Mouse (Mus musculus): Measurements from ENCODE around the gene Fam161a.

Fam161a gene

DNA sequence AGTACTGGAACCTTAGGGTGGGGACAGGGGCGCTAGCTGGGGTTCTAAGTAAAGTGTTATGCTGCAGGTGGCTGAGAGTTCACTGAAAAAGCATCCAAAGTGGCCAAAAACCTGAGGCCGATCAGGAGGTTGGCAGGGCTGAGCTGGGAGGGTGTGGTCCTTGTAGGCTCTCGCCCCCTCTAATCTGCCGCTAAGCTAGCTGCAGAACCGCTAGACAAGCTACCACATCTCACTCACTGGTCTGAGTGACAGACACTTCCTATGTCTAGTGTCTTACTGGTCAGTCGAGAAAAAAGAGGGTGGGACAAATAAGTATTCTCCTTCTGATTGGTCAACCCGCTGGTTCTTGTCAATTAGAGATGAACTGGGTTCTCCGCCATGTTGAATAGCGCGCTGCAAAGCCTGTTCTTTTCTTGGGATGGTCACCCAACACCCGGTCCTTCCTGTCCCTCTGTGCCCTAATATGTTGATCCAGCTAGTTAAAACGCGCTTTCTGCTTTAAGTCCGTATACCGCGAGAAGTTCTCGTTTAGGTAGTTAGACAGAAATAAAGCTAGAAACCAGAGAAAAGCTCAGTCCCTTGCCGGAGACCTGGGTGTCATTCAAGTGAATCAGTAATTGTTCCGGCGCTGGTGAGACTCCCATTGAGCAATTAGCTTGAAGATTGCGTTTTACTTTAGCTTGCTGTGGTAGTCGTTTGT, at the start of gene Fam161a:
Gene Fam161a (plus strand): TSS at position 51 of the 700 bp plus-strand sequence.
- peak; percentile 81 to 96 for DNase-seq (ENCODE audit: inconsistent age in 2 of 2, low spot score in 1 of 2)

DNA sequence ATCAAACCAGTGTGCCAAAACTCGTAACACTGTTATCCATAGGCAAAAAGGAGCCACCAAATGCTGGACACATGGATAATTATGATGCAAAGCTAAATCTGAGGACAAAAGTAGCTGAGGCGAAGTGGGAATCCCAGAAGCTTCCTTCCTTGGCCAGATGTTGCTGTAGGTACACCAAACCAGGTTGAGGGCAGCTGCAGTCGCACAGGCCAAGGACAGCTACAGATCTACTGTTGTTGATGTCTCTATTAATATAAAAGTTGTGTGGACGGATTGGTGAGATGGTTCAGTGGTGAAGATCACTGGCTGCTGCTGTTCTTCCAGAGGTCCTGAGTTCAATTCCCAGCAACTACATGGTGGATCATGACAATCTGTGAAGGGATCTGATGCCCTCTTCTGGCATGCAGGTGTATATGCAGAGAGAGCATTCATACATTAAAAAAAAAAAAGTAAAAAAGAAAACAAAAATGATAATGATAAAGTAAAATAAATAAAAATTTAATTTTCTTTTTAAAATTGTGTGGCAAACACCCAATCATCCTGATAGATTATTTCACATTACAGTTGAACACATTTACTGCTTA, 49.4 kb upstream of the Fam161a start:
- no peak for DNase-seq (ENCODE audit: inconsistent age in 2 of 2, low spot score in 1 of 2)

DNA sequence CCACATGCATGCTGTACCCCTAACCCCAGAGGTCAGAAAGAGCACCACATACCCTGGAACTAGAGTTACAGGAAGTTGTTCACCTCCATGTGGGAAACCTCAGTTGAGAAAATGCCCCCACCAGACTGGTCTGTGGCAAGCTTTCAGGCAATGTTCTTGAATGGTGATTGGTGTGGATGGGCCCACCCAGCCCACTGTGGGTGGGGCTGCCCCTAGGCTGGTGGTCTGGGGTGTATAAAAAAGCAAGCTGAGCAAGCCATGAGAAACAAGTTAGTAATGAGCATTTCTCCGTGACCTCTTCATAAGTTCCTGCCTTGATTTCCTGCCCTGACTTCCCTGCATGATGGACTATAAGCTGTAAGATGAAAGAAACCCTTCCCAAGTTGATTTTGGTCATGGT, 45.2 kb upstream of the Fam161a start:
- DNase-seq (ENCODE audit: inconsistent age in 2 of 2, low spot score in 1 of 2): no peak

DNA sequence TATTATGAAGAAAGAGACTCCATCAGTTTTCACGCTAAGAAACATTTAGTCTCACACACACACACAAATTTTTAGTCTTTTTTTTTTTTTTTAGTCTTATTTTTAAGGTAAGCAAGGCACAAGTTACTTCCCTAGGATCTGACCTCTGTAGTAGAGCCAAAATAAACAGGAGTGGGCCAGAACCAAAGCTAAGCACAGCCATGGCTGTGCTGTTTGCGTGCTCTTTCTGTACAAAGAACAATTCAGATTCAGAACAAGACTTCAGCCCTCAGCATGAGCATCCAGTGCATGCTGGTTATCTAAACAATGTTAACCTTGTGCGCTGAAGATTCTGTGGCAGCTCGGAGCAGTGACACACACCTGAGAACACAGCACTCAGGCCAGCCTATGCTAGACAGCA, 42.9 kb upstream of the Fam161a start:
- DNase-seq (ENCODE audit: inconsistent age in 2 of 2, low spot score in 1 of 2): peak in 1 of 2 experiments; percentile 41

DNA sequence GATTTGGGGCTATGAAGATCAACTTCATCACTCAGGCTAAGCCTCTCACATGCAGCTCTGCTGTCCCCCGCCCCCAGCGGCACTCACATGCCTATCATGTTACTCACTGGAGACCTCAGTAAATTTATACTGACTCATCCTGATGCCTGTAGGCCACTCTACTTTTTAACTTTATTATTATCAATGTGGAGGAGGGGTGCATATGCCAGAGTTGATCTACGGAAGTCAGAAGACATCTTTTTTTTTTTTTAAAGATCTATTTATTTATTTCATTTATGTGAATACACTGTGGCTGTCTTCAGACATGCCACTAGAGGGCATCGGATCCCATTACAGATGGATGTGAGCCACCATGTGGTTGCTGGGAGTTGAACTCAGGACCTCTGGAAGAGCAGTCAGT, 41.8 kb upstream of the Fam161a start:
- DNase-seq (ENCODE audit: inconsistent age in 2 of 2, low spot score in 1 of 2): peak; percentile 80 to 87

DNA sequence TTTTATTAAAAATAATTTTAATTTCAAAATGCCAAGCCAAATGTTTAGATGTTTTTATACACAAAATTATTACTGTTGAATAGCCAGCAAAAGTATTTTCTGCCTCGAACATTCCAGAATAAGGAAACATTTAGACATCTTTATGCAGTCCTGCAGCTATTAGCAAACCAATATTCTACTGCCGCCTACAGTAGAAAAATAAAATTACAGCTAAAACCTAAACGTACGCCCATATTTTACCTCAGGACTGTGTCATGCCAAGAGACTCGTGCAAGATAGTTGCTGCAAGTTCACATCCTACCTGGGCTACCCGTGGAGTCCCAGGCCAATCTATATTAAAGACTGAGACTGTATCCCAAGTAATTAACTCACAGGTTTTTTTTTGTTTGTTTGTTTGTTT, 37.8 kb upstream of the Fam161a start:
- DNase-seq (ENCODE audit: inconsistent age in 2 of 2, low spot score in 1 of 2): peak in 1 of 2 experiments; percentile 70

DNA sequence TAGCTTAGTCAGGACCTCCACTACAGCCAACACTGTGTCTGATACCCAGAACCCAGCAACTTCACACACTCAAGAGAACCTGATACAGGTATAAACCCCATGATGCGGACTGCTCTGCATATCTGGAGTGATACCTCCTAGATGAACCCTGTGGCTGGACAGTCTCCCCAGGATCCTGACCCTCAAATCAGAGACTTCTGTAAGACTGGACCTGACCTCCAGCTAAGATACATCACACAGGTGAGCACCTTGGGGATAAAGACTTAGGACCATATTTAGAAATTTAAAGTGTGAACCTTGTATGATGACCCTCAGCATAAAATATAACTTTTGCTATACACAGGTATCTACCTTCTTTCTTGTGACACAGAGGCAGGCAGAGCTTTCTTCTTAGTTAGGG, 36.8 kb upstream of the Fam161a start:
- DNase-seq (ENCODE audit: inconsistent age in 2 of 2, low spot score in 1 of 2): peak in 1 of 2 experiments; percentile 34

DNA sequence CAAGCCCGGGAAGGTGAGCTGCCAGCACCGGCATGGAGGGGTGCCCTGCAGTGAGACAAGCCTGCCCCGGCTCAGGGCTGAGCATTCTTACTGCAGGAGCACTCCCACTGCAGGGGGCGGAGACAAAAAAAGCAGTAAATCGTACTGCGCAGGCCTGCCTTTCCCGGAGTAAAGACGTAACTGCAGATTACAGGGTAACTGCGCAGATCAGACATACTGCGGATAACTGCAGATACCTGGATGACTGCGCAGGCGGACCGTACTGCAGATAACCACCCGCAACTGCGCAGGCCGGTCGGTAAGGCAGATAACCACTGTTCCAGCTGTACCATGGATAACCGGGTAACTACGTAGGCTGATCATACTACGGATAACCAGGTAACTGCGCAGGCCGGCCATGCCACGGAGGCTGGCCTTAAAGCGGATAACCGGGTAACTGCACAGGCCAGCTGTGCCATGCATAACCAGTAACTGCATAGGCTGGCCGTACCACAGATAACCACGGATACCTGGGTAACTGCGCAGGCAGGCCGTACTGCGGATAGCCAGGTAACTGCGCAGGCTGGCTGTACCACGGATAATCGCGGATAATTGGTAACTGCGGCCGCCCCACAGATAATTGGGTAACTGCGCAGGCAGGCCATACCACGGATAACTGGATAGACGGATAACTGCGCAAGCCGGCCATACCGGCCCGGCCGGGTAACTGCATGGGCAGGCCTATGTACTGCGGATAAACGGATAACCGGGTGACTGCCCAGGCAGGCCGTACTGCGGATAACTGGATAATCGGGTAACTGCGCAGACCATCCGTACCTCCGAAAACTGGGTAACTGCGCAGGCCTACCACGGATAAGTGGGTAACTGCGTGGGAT, 35.3 kb upstream of the Fam161a start, which contains the start of gene Zrsr1:
Gene Zrsr1 (plus strand): TSS at position 171 of the 875 bp plus-strand sequence.
- DNase-seq (ENCODE audit: inconsistent age in 2 of 2, low spot score in 1 of 2): peak; percentile 82 to 90

DNA sequence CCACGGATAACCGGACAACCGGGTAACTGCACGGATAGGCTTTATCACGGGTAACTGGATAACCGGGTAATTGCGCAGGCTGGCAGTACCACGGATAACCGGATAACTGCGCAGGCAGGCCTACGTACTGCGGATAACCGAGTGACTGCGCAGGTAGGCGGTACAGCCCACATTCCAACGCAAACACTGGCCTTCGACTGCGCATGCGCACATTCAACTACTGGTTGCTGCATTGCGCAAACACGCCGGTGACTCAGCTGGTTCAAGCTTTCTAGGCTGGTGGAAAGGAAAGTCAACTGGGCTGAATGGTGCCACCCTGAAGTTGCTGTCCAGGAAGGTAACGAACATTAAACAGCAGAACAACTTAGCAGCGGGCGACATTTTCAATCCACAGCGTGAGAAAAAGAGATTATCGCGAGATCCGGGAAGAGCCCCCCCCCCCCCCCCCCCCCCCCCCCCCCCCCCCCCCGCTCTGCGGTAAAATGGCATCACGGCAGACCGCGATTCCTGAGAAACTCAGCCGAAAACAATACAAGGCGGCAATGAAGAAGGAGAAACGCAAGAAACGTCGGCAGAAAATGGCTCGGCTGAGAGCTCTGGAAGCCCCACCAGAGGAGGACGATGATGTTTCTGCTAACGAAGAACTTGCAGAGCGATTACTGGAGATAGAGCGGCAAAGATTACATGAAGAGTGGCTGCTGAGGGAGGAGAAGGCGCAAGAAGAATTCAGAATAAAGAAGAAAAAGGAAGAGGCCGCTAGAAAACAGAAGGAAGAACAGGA, 34.4 kb upstream of the Fam161a start:
- DNase-seq (ENCODE audit: inconsistent age in 2 of 2, low spot score in 1 of 2): peak; percentile 90 to 96

DNA sequence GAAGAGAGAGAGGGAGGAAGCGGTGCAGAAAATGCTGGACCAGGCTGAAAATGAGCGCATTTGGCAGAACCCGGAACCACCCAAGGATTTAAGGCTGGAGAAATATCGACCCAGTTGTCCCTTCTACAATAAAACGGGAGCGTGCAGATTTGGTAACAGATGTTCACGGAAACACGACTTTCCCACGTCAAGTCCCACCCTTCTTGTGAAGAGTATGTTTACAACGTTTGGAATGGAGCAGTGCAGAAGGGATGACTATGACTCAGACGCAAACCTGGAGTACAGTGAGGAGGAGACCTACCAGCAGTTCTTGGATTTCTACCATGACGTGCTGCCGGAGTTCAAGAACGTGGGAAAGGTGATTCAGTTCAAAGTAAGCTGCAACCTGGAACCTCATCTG, 33.7 kb upstream of the Fam161a start:
- DNase-seq (ENCODE audit: inconsistent age in 2 of 2, low spot score in 1 of 2): peak in 1 of 2 experiments; percentile 68

DNA sequence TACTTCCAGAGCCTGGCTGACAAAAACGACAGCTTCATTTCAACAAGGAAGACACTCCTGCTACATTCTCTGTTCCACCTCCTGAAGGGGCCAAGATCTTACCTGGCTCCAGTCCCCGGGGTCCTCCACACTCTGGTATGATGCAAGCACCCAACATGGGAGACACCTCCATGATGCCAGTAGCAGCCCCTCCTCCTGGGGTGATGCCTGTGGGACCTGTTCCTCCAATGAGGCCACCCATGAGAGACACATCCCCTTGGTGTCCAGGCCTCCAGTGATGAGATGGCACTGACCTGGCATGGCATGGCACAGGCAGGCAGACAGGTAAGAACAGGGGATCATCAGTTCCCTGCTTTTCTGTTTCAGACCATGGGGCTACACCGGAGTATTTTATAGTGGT, 29.1 kb upstream of the Fam161a start:
- DNase-seq (ENCODE audit: inconsistent age in 2 of 2, low spot score in 1 of 2): peak in 1 of 2 experiments; percentile 43

DNA sequence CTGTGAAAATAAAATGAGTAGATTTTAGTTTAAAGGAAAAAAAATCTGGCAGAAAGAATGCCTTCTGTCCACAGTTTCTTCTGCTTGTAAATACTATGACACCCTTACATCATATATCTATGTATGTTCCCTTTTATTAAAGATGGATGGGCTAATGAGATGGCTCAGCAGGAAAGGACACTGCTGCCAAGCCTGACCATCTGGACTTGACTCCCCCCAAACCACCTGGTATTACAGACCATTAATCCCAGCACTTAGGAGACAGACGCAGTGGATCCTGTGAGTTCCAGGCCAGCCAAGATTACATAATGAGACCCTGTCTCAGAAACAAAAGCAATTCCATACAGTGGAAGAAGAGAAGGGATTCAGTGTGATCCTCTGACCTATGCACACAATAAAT, 28.6 kb upstream of the Fam161a start:
- no peak for DNase-seq (ENCODE audit: inconsistent age in 2 of 2, low spot score in 1 of 2)

DNA sequence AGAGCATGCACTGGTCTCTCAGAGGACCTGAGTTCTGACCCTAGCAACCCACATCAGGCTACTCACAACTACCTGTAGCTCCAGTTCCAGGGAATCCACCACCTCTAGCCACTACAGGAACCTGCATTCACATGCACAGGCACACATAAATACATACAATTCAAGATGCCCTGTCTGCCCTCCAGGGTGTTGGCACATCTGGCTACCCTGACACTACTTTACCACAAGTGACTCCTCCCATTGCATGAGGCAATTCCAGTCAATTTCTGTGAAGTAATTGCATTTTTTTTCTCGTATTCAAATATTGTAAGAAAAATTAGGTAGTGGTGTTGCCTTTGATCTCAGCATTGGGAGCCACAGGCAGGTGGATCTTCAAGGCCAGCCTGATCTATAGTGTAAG, 28.1 kb upstream of the Fam161a start:
- peak in 1 of 2 experiments; percentile 22 for DNase-seq (ENCODE audit: inconsistent age in 2 of 2, low spot score in 1 of 2)

DNA sequence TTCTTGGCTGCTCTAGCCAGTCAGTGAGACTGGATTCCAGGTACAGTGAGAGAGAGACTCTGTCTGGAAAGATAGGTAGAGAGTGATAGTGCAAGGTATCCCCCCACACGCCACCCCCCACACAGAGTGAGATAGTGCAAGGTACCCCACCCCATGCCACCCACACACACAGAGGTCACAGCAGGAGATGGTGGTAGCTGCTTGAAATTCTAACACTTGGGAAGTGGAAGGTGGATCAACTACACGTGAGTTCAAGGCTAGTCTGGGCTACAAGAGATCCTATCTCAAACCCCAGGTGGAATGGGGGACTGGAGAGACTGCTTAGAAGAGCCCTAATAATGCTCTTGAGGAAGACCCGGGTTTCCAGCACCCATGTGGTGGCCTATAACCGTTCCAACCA, 26.3 kb upstream of the Fam161a start:
- peak in 1 of 2 experiments; percentile 46 for DNase-seq (ENCODE audit: inconsistent age in 2 of 2, low spot score in 1 of 2)

DNA sequence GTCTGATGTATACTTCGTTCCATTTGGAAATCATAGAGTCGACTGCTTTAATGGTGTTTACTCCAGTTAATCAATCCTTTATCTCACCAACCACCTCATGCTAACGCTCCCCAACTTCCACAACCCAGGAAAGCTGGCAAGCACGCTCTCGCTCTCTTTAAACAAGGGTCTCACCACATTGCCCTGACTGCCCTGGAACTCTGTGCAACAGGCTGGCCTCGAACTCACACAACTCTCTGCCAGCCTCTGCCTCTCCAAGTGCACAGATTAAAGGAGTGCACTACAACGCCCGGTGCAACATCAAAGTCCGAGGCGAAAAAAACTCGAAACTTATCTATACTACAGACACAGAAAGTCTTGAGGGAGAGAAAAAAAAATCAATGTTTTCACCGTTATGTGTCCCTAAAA, 25.8 kb upstream of the Fam161a start:
- DNase-seq (ENCODE audit: inconsistent age in 2 of 2, low spot score in 1 of 2): no peak

DNA sequence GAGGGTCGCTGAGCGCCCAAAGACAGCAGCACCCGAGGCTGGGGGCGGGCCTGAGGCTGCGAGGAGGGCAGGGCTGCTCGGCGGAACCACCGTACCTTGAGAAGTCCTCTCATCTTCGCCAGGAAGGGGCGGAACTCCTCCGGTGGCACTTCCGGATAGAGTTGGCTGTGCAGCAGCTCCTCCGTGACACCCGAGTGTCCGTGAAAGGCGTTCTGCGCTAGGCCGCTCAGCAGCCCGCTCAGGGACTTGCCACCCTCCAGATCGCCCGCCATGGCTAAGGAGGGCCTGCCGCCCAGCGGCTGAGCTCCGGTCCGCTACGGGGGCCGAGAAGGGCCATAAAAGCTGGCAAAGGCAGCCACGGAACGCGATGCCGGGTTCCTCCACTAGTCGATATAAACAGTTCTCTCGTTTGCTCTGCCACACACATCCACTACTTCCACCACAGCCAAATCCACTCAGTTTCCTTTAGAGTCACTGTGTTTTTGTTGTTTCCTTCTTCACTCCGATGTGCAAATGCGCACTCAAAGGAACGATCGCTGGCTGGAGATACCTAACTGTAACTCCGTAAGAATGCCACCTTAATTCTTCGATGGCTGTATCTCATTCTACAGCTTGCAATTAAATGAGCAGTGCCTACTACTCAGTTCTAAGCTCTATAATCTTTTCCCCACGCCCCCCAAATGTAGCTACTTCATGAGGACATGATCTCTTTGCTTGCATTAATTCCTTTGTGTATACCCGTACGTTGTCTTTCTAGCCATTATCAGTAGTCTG, 25.2 kb upstream of the Fam161a start, which contains the start of the genes Gm28048 and Commd1:
Gene Gm28048 (minus strand): TSS at position 107 of the 774 bp plus-strand sequence.
Gene Commd1 (minus strand): TSS at position 399 of the 774 bp plus-strand sequence.
- DNase-seq (ENCODE audit: inconsistent age in 2 of 2, low spot score in 1 of 2): peak; percentile 95 to 99

DNA sequence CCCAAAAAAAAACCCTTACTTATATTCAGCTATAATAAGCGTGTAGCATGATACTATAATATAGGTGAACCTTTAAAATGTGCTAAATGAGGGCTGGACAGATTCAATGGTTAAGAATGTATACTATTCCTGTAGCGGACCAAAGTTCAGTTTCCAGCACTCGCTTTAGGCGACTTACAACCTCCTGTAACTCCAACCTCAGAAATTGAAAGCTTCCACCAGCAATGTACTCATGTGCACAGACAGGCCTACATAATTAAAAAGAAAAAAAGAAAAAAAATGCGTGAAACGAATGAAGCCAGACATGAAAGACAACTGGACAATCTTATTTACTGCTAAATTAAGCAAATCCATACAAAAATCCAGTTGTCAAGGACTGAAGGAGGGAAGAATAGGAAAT, 24.5 kb upstream of the Fam161a start:
- DNase-seq (ENCODE audit: inconsistent age in 2 of 2, low spot score in 1 of 2): no peak

DNA sequence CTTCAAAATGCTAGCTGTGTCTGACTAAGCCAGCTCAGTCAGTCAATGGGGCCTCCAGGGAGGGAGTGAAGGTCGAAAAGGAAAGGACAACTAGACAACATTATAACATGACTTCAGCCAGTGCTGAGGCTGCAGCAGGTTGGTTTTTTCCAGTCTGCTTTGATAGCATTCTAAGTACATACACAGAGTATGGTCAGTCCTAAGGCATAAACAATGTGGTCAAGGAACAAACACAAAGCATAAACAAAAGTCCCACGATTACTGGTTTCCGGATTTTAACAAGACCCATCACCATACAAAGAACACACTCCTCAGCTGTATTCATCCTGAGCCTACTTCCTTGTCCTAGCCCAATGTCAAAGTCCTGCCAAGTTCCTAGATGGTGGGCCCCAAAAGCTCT, 21.8 kb upstream of the Fam161a start:
- DNase-seq (ENCODE audit: inconsistent age in 2 of 2, low spot score in 1 of 2): peak in 1 of 2 experiments; percentile 56

DNA sequence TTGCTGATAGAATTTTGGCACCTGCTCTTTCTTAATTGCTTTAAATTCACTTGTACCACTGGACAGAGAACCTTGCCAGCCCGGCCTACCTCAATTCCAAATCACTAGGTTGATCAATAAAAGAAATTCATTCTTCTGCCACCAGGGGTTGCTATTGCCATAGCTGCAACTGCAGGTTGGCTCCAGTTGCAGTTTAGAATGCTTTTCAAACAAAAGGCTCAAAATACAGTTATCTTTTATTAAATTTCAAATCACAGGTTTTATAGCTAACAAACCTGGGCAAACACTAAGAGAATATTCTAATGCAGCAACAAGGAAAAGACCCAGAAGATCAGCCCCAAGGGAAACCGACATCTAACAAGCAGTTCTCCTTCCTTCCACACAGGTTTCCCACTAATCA, 20.0 kb upstream of the Fam161a start:
- peak; percentile 45 to 90 for DNase-seq (ENCODE audit: inconsistent age in 2 of 2, low spot score in 1 of 2)

DNA sequence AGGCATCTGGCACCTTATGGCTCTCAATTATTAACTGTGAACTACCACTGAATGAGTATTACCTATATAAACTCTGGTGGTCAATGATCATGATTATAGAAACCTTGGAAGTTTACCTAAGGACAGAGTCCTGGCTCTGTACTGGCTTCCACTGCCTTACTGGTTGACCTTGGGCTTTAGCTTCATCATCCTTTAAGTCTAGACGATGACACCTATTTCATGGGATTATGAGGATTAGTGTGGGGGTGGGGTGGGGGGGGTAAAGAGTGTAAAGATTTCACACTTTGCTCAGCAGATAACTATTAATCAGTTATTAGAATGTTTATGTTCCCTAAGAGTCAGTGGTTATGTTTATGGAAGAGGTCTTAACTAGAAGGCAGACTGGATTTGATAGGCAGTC, 17.5 kb upstream of the Fam161a start:
- no peak for DNase-seq (ENCODE audit: inconsistent age in 2 of 2, low spot score in 1 of 2)
